Mouse (Mus musculus): Measurements from ENCODE around the gene Fkbp2. TPM values are rescaled to one million over a fixed set of nuclear protein-coding genes. Genes with fewer than 3 reads are reported as not detected.
A peak's percentile ranks its signal among the peaks of the same experiment; 100 is the strongest.
"Not testable (repeated sequence)": the region's sequence is repeated elsewhere in the genome, so short reads cannot be mapped to it uniquely, and the experiment has no call there.

The Fkbp2 gene
- total and polyA plus RNA-seq, 2 experiments: 60.0 to 92.8 TPM

DNA sequence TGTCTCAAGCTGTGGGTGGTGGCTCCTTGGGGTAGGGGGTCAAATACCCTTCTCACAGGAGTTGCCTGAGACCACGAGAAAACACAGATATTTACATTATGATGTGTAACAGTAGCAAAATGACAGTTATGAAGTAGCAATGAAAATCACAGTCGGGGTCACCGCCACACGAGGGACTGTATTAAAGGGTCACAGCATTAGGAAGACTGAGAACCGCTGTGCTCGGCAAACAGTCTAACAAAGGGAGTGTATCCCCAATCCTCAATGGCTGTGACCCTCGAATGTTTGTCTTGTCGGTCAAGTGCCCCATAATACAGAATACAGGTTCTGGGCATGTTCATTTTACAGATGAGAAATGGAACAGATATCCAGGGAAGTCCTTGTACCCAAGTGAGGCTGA, 13.7 kb upstream of the Fkbp2 start:
- Histone ChIP-seq H3K27ac (replicated peaks; ENCODE audit: insufficient read depth, low read depth, low read length) (no peak overlapping the region), H3K79me2 (ENCODE audit: control insufficient read depth, insufficient read depth, low read length) (no peaks in the 10 kb centered on the region), H3K36me3 (ENCODE audit: control insufficient read depth, insufficient read depth, low read length) (no peaks in the 10 kb centered on the region), H3K9ac (ENCODE audit: low read depth, low read length) (no peak overlapping the region), H3K4me1 (ENCODE audit: control insufficient read depth, insufficient read depth, low read length) (peaks cover 13% of the 10 kb centered on the region), H3K27me3 (ENCODE audit: control insufficient read depth, insufficient read depth, low read length) (no peaks in the 10 kb centered on the region), H3K4me3 (ENCODE audit: insufficient read depth, low read depth, low read length) (no peak overlapping the region)
- TF ChIP-seq CTCF (IDR thresholded peaks at IDR 0.05; ENCODE audit: low read depth, low read length): no peak
- no peak for TF ChIP-seq POLR2A (IDR thresholded peaks at IDR 0.05; ENCODE audit: extremely low read depth, insufficient read depth, low read length)
- 92% methylated on average over 8 of the region's 8 CpGs for WGBS
- DNase-seq (ENCODE audit: extremely low read depth, low read depth, low spot score): no peak

DNA sequence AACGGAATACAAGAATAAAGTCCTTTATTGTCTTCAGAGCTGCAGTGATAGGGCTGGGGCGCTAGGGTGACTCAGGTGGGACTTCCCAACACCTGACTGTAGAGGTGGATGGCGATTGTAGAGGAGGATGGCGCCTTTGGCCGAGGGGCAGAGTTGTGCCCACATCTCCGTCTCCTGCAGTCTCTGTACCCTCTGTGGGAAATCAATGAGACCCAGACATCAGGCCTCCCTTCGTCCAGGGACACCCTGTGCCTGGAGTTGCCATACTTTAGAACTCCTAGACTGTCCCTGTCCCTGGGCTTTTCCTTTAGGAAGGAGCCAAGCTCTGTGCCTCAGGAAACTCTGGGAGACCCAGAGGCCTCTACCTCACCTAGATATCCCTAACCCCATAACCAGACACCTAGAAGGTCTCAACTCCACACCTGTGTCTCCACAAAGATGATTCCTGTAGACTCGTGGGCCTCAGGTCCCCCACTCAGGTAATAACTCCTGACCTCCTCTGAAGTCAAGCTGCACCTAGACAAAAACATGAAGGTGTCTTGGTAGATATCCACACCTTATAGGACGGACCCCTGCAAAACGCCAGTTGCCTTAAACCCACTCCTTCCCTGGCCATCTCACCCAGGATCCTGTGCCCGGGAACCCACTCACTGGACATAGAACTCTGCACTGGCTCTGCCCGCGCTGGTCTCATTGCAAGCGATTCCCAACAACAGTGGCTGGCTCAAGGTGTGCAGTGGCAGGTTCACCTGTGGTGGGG, 12.9 kb upstream of the Fkbp2 start:
- no peak for DNase-seq (ENCODE audit: extremely low read depth, low read depth, low spot score)
- no peak overlapping the region for H3K9ac ChIP-seq (ENCODE audit: low read depth, low read length)
- no peaks in the 10 kb centered on the region for H3K79me2 ChIP-seq (ENCODE audit: control insufficient read depth, insufficient read depth, low read length)
- H3K36me3 ChIP-seq (ENCODE audit: control insufficient read depth, insufficient read depth, low read length): no peaks in the 10 kb centered on the region
- H3K4me3 ChIP-seq (ENCODE audit: insufficient read depth, low read depth, low read length): no peak overlapping the region
- peaks cover 13% of the 10 kb centered on the region for H3K4me1 ChIP-seq (ENCODE audit: control insufficient read depth, insufficient read depth, low read length)
- no peak for TF ChIP-seq CTCF (IDR thresholded peaks at IDR 0.05; ENCODE audit: low read depth, low read length)
- no peak for TF ChIP-seq POLR2A (IDR thresholded peaks at IDR 0.05; ENCODE audit: extremely low read depth, insufficient read depth, low read length)
- no peaks in the 10 kb centered on the region for H3K27me3 ChIP-seq (ENCODE audit: control insufficient read depth, insufficient read depth, low read length)
- H3K27ac ChIP-seq (replicated peaks; ENCODE audit: insufficient read depth, low read depth, low read length): no peak overlapping the region
- WGBS: 74% methylated on average over 14 of the region's 14 CpGs

DNA sequence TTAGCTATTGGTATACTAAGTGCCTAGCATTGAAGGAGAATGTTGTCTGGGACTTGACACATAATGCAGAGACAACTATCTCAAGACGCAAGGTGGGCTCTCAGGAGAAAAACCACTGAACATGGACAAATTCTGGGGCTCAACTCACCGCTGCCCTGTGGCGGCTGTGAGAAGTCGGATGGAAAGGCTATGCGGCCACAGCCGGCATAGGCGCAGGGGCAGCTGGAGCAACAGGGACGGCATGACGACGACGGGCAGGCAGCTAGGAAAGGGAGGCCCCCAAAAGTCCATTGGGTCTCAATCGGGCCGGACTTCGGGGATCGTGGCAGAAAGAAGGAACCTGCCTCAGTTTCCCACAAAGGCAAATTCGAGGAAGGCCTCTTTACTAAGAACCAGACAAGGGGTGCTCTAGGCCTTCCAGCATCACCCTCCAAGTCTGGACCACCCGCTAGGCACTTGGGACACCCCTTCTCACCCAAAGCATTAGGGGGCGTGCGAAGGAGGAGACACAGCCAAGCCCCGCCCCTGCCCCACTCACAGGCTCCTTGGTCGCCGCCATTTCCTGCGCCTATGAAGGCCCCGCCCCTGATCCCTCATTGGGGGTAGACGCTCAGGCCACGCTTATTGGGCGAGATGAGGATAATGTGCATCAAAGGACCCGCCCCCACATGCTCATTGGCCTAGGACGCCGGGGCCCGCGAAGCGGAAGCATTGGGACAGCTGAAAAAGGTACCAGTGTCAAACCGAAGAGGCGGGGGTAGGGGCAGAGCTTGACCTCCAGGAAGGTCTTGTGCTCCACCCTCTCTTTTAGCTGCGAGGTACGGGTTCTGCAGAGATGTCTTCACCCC, 11.9 kb upstream of the Fkbp2 start, which contains the start of gene Dnajc4:
Gene Dnajc4, minus strand, starts transcription at position 562 of the 848 bp plus-strand sequence.
- WGBS: under 1% methylated on average over 37 of the region's 37 CpGs
- Histone ChIP-seq H3K36me3 (ENCODE audit: control insufficient read depth, insufficient read depth, low read length) (no peaks in the 10 kb centered on the region), H3K27me3 (ENCODE audit: control insufficient read depth, insufficient read depth, low read length) (no peaks in the 10 kb centered on the region), H3K4me1 (ENCODE audit: control insufficient read depth, insufficient read depth, low read length) (peaks cover 15% of the 10 kb centered on the region), H3K9ac (ENCODE audit: low read depth, low read length) (peak within 1 kb of the TSS; percentile 83), H3K79me2 (ENCODE audit: control insufficient read depth, insufficient read depth, low read length) (no peaks in the 10 kb centered on the region), H3K4me3 (ENCODE audit: insufficient read depth, low read depth, low read length) (peak within 1 kb of the TSS; percentile 70), H3K27ac (replicated peaks; ENCODE audit: insufficient read depth, low read depth, low read length) (peak within 1 kb of the TSS; percentile 12; the same call in 1 of the 2 replicates)
- TF ChIP-seq POLR2A (IDR thresholded peaks at IDR 0.05; ENCODE audit: extremely low read depth, insufficient read depth, low read length) (no peak), CTCF (IDR thresholded peaks at IDR 0.05; ENCODE audit: low read depth, low read length) (no peak)
- peak; percentile 87 for DNase-seq (ENCODE audit: extremely low read depth, low read depth, low spot score)

DNA sequence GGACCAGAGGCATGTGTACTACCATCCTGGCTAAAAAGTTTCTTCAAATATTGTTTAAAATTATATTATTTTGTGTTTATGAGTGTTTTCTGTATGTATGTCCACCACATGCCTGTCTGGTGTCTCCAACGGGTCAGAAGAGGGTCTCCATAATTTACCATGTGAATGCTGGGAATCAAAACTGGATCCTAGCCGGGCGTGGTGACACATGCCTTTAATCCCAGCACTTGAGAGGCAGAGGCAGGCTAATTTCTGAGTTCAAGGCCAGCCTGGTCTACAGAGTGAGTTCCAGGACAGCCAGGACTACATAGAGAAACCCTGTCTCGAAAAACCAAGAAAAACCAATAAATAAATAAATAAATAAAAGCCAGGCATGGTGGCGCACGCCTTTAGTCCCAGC, 10.9 kb upstream of the Fkbp2 start:
- 93% methylated on average over 6 of the region's 6 CpGs for WGBS
- H3K4me3 ChIP-seq (ENCODE audit: insufficient read depth, low read depth, low read length): not testable (repeated sequence)

DNA sequence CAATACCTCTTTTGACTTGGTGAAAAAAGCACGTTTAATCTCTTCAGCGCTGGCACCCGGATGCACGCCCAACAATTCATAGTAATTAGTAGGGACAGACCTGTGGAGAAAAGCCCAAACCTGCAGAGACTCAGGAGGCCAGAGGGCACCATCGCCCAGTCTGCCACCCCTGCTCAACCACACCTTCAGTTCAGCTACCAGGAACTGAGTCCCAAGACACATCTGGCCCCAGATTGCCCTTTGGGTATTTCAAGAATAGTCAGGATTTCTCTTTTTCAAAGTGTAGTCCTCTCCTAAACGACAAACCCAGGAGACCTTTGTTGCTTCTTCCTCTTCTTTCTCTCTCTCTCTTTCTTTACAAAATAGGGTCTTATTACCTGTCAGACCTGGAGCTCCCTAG, 10.4 kb upstream of the Fkbp2 start:
- 93% methylated on average over 6 of the region's 6 CpGs for WGBS
- Histone ChIP-seq H3K4me1 (ENCODE audit: control insufficient read depth, insufficient read depth, low read length) (peaks cover 10% of the 10 kb centered on the region), H3K9ac (ENCODE audit: low read depth, low read length) (no peak overlapping the region), H3K79me2 (ENCODE audit: control insufficient read depth, insufficient read depth, low read length) (no peaks in the 10 kb centered on the region), H3K27ac (replicated peaks; ENCODE audit: insufficient read depth, low read depth, low read length) (no peak overlapping the region), H3K27me3 (ENCODE audit: control insufficient read depth, insufficient read depth, low read length) (no peaks in the 10 kb centered on the region), H3K4me3 (ENCODE audit: insufficient read depth, low read depth, low read length) (no peak overlapping the region), H3K36me3 (ENCODE audit: control insufficient read depth, insufficient read depth, low read length) (no peaks in the 10 kb centered on the region)
- no peak for DNase-seq (ENCODE audit: extremely low read depth, low read depth, low spot score)
- TF ChIP-seq POLR2A (IDR thresholded peaks at IDR 0.05; ENCODE audit: extremely low read depth, insufficient read depth, low read length): no peak
- no peak for TF ChIP-seq CTCF (IDR thresholded peaks at IDR 0.05; ENCODE audit: low read depth, low read length)

More for the DNA sequence above, 10.9 kb upstream of the Fkbp2 start:
- not testable (repeated sequence) for H3K9ac ChIP-seq (ENCODE audit: low read depth, low read length); H3K79me2 ChIP-seq (ENCODE audit: control insufficient read depth, insufficient read depth, low read length); H3K27ac ChIP-seq (replicated peaks; ENCODE audit: insufficient read depth, low read depth, low read length); H3K27me3 ChIP-seq (ENCODE audit: control insufficient read depth, insufficient read depth, low read length); DNase-seq (ENCODE audit: extremely low read depth, low read depth, low spot score); H3K36me3 ChIP-seq (ENCODE audit: control insufficient read depth, insufficient read depth, low read length)
- peaks cover 10% of the 10 kb centered on the region for H3K4me1 ChIP-seq (ENCODE audit: control insufficient read depth, insufficient read depth, low read length)
